Mouse (Mus musculus): ENCODE data around the gene Snx17. TPM values are rescaled to one million over a fixed set of nuclear protein-coding genes. Genes with fewer than 3 reads are reported as not detected.

The Snx17 gene
- polyA plus RNA-seq, 1 experiment from 2014 or later = 122 TPM

DNA sequence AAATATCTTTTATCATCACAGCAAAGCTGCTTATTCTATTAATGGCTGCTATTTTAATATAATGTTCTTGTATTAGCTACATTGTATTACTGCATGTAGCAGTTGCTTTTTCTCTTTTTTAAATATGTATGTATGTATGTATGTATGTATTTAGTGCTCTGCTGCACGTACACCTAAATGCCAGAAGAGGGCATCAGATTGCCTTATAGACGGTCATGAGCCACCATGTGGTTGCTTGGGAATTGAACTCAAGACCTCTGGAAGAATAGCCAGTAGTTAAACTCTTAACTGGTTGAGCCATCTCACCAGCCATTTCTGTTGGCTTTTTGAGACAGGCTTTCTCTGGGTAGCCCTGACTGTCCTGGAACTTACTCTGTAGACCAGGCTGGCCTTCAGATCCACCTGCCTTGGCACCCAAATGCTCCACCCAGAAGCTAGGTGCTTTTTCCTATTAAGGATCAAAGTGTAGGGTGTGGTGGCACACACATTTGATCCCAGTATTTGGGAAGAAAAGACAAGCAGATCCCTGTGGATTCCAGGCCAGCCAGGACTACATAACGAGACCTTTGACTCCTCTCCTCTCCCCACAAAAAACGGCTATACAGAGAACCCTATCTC lies 4.7 kb upstream of the Snx17 start:
- TF ChIP-seq CTCF (IDR thresholded peaks at IDR 0.05; ENCODE audit: low read depth) = peak; percentile 59
- no peak overlapping the region for H3K4me3 ChIP-seq (replicated peaks; ENCODE audit: low read depth, low read length)
- H3K9me3 ChIP-seq (replicated peaks; ENCODE audit: low read length) = no peaks in the 10 kb centered on the region
- no peaks in the 10 kb centered on the region for H3K27me3 ChIP-seq (ENCODE audit: insufficient read depth, low read length)
- ATAC-seq (replicated peaks; ENCODE audit: low FRiP score, low read depth) = no peak
- no peak overlapping the region for H3K9ac ChIP-seq (ENCODE audit: low read depth, low read length)
- H3K27ac ChIP-seq = no peak overlapping the region
- no peak overlapping the region for H3K4me2 ChIP-seq (ENCODE audit: low read length)
- 71% methylated on average over 4 of the region's 4 CpGs for WGBS
- peaks cover 36% of the 10 kb centered on the region for H3K36me3 ChIP-seq (ENCODE audit: insufficient read depth, low read length)
- H3K4me1 ChIP-seq (replicated peaks; ENCODE audit: insufficient read depth, low read length) = peaks cover 7% of the 10 kb centered on the region; the same call in 1 of the 2 replicates
- peak; percentile 24 for DNase-seq (ENCODE audit: low spot score)

GRCm38 (mm10) chr5:31190201-31190600 lies 2.8 kb upstream of the Snx17 start:
- ATAC-seq (replicated peaks; ENCODE audit: low FRiP score, low read depth) (no peak), DNase-seq (ENCODE audit: low spot score) (no peak)
- Histone ChIP-seq H3K27ac (no peak overlapping the region), H3K9me3 (replicated peaks; ENCODE audit: low read length) (no peaks in the 10 kb centered on the region), H3K4me2 (ENCODE audit: low read length) (no peak overlapping the region), H3K27me3 (ENCODE audit: insufficient read depth, low read length) (no peaks in the 10 kb centered on the region), H3K4me1 (replicated peaks; ENCODE audit: insufficient read depth, low read length) (peaks cover 11% of the 10 kb centered on the region; the same call in 1 of the 2 replicates), H3K36me3 (ENCODE audit: insufficient read depth, low read length) (peaks cover 36% of the 10 kb centered on the region), H3K4me3 (replicated peaks; ENCODE audit: low read depth, low read length) (no peak overlapping the region), H3K9ac (ENCODE audit: low read depth, low read length) (no peak overlapping the region)
- 92% methylated on average over 9 of the region's 9 CpGs for WGBS
- TF ChIP-seq CTCF (IDR thresholded peaks at IDR 0.05; ENCODE audit: low read depth) = no peak

- peak; percentile 74 for ATAC-seq (replicated peaks; ENCODE audit: low FRiP score, low read depth)
Observed at GRCm38 (mm10) chr5:31192045-31192938, 735 bp upstream of the Snx17 start.

DNA sequence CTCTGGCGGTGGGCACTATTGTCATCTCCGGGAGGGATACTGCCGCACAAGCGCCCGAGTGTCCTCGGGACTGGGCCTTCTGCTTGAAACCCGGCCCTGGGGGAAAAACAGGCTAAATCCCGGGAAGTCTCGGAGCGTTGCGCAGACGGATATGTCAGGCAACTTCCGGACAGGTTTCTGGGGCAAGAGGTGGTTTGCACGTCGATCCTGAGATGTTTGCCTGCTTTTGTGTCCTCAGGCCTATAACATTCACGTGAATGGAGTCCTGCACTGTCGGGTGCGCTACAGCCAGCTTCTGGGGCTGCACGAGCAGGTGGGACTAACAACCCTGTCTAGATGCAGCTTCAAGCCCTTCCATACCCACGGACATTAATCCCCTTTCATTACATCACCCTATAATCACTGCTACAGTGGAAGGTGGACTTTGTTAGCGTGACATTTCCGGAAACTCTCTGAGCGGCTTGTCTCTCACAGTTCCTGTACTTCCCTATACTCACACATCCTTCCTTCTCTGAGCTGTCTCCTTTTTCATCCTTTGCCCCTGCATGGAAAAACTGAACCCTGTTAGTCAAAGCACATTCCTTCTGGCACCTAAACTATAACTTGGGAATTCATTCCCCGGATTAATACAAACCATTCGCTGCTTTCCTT lies 729 bp downstream of the Snx17 start:
- Histone ChIP-seq H3K4me3 (replicated peaks; ENCODE audit: low read depth, low read length) (peak overlapping the region; percentile 91), H3K9ac (ENCODE audit: low read depth, low read length) (peak overlapping the region; percentile 91), H3K4me1 (replicated peaks; ENCODE audit: insufficient read depth, low read length) (peaks cover 11% of the 10 kb centered on the region; the same call in 1 of the 2 replicates), H3K4me2 (ENCODE audit: low read length) (peak overlapping the region; percentile 75), H3K27me3 (ENCODE audit: insufficient read depth, low read length) (no peaks in the 10 kb centered on the region), H3K9me3 (replicated peaks; ENCODE audit: low read length) (no peaks in the 10 kb centered on the region), H3K27ac (peak overlapping the region; percentile 89), H3K36me3 (ENCODE audit: insufficient read depth, low read length) (peaks cover 53% of the 10 kb centered on the region)
- ATAC-seq (replicated peaks; ENCODE audit: low FRiP score, low read depth) = peak; percentile 0; the same call in 1 of the 2 replicates
- DNase-seq (ENCODE audit: low spot score) = peak; percentile 15
- no peak for TF ChIP-seq CTCF (IDR thresholded peaks at IDR 0.05; ENCODE audit: low read depth)
- 11% methylated on average over 25 of the region's 25 CpGs for WGBS

More at GRCm38 (mm10) chr5:31192045-31192938, 735 bp upstream of the Snx17 start:
- Histone ChIP-seq H3K27me3 (ENCODE audit: insufficient read depth, low read length) (no peaks in the 10 kb centered on the region), H3K36me3 (ENCODE audit: insufficient read depth, low read length) (peaks cover 50% of the 10 kb centered on the region), H3K4me1 (replicated peaks; ENCODE audit: insufficient read depth, low read length) (peaks cover 11% of the 10 kb centered on the region; the same call in 1 of the 2 replicates), H3K4me3 (replicated peaks; ENCODE audit: low read depth, low read length) (peak overlapping the region; percentile 91), H3K27ac (peak overlapping the region; percentile 89), H3K4me2 (ENCODE audit: low read length) (peak overlapping the region; percentile 75), H3K9ac (ENCODE audit: low read depth, low read length) (peak overlapping the region; percentile 66), H3K9me3 (replicated peaks; ENCODE audit: low read length) (no peaks in the 10 kb centered on the region)
- 9% methylated on average over 42 of the region's 42 CpGs for WGBS
- no peak for TF ChIP-seq CTCF (IDR thresholded peaks at IDR 0.05; ENCODE audit: low read depth)
- DNase-seq (ENCODE audit: low spot score) = no peak

DNA sequence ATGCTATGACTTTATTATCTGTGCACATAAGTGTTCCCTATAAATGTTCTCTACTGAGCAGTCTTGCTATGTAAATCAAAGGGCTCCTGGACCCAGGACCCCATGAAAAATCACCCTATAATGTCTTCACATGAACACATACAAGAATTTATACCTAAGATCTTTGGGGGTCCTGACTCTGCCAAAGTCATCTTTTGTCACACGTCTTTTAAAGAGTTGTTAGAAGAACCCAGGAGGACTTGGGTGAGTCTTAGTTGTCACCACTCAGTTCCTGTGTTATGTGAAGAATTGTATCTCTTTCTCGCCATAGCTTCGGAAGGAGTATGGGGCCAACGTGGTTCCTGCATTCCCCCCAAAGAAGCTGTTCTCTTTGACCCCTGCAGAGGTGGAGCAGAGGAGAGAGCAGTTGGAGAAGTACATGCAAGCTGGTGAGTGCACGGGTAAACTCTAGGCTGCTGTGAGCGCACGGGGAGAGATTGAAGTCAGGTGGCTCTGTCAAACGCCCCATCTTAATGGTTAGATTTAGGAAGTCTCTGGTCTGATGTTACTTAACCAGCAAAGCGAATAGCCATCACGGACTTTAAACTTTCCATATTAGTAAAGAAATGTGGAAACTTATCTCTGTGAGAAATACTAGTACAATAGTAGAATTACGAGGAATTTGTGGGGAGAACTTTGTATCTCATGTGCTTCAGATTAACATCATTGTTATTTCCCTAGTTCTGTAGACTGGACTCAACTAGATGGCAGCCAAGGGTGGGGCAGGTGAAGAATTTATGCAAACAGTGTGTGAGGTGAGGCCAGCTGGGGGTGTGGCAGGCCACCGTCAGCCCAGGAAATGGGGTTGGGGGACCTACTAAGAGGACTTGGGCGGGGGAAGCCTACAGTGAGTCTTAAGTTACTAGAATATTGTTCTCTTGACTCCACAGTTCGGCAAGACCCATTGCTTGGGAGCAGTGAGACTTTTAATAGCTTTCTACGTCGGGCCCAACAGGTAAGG lies 1.8 kb downstream of the Snx17 start:
- no peak overlapping the region for H3K9ac ChIP-seq (ENCODE audit: low read depth, low read length)
- no peak for TF ChIP-seq CTCF (IDR thresholded peaks at IDR 0.05; ENCODE audit: low read depth)
- H3K27ac ChIP-seq = no peak overlapping the region
- no peak for ATAC-seq (replicated peaks; ENCODE audit: low FRiP score, low read depth)
- WGBS = 90% methylated on average over 16 of the region's 16 CpGs
- no peaks in the 10 kb centered on the region for H3K27me3 ChIP-seq (ENCODE audit: insufficient read depth, low read length)
- peaks cover 11% of the 10 kb centered on the region; the same call in 1 of the 2 replicates for H3K4me1 ChIP-seq (replicated peaks; ENCODE audit: insufficient read depth, low read length)
- no peaks in the 10 kb centered on the region for H3K9me3 ChIP-seq (replicated peaks; ENCODE audit: low read length)
- peak overlapping the region; percentile 75 for H3K4me2 ChIP-seq (ENCODE audit: low read length)
- no peak for DNase-seq (ENCODE audit: low spot score)
- H3K36me3 ChIP-seq (ENCODE audit: insufficient read depth, low read length) = peaks cover 59% of the 10 kb centered on the region
- H3K4me3 ChIP-seq (replicated peaks; ENCODE audit: low read depth, low read length) = no peak overlapping the region

Data from kidney, postnatal 0 days (tissue).